Mouse (Mus musculus): ENCODE results near the gene Smyd4.

- no peak for TF ChIP-seq CTCF (IDR thresholded peaks at IDR 0.05)
- no peak for TF ChIP-seq POLR2A (IDR thresholded peaks at IDR 0.05; ENCODE audit: insufficient read depth, low read depth, low read length)
- no peak for TF ChIP-seq EP300 (IDR thresholded peaks at IDR 0.05; ENCODE audit: insufficient read depth, low read depth, low read length)
Measured at GRCm38 (mm10) chr11:75319246-75319645, 29.0 kb upstream of the Smyd4 start.
